Comparison of ENCODE assay signal across 8 mouse cellular contexts in genomic region chr2:93461869-93462714, GRCm38 (mm10). TPM values are rescaled to one million over a fixed set of nuclear protein-coding genes. Genes with fewer than 3 reads are reported as not detected.
DNase-seq lines count a peak whose midpoint lies in the region; ATAC-seq and TF ChIP-seq lines count a peak whose summit lies in the region.

No protein-coding gene starts in this region.

- peak overlapping the region; percentile 55 for H3K4me3 ChIP-seq in embryonic facial prominence, embryonic 13.5 days
- peak overlapping the region; percentile 71 for H3K4me3 ChIP-seq in kidney, adult 2 months (ENCODE audit: insufficient read depth, low read depth, low read length)
- H3K4me3 ChIP-seq in limb, embryonic 12.5 days (replicated peaks) = peak overlapping the region; percentile 50
- peak overlapping the region; percentile 30 for H3K4me3 ChIP-seq in midbrain, embryonic 14.5 days (replicated peaks; ENCODE audit: low read depth, low read length)

- WGBS in embryonic facial prominence, embryonic 13.5 days = 1% methylated on average over 40 of the region's 41 CpGs
- 2% methylated on average over 41 of the region's 41 CpGs for WGBS in kidney, adult 2 months
- WGBS in limb, embryonic 12.5 days = 1% methylated on average over 41 of the region's 41 CpGs
- 2% methylated on average over 41 of the region's 41 CpGs for WGBS in midbrain, embryonic 14.5 days

- no peaks in the 10 kb centered on the region for H3K27me3 ChIP-seq in embryonic facial prominence, embryonic 13.5 days
- no peaks in the 10 kb centered on the region for H3K27me3 ChIP-seq in kidney, adult 2 months (replicated peaks; ENCODE audit: control insufficient read depth, insufficient read depth, low read length)
- H3K27me3 ChIP-seq in limb, embryonic 12.5 days = peaks cover 26% of the 10 kb centered on the region; the same call in 1 of the 2 replicates
- peaks cover 22% of the 10 kb centered on the region; the same call in 1 of the 2 replicates for H3K27me3 ChIP-seq in midbrain, embryonic 14.5 days (ENCODE audit: control insufficient read depth, insufficient read depth, low read length)

- peak; percentile 95 for DNase-seq in 416B (ENCODE audit: low read depth)
- DNase-seq in adrenal gland, postnatal 4 days (ENCODE audit: low spot score in 2 of 2) = peak; percentile 89 to 96
- peak; percentile 98 to 99 for DNase-seq in heart, adult 18-20 months
- peak; percentile 99 for DNase-seq in kidney, adult 2 months
- peak; percentile 86 for DNase-seq in midbrain, embryonic 14.5 days
- peak; percentile 99 for DNase-seq in spleen, adult 12 weeks (ENCODE audit: low spot score)

- no peak for TF ChIP-seq CTCF in kidney, adult 2 months (conservative IDR thresholded peaks at IDR 0.05; ENCODE audit: insufficient read depth, insufficient read length, low read depth, low read length)

- peak overlapping the region; percentile 72 for H3K9ac ChIP-seq in embryonic facial prominence, embryonic 13.5 days
- peak overlapping the region; percentile 54 for H3K9ac ChIP-seq in limb, embryonic 12.5 days (replicated peaks)
- peak overlapping the region; percentile 26; the same call in 1 of the 2 replicates for H3K9ac ChIP-seq in midbrain, embryonic 14.5 days (replicated peaks; ENCODE audit: low read length)

- no peaks in the 10 kb centered on the region for H3K36me3 ChIP-seq in embryonic facial prominence, embryonic 13.5 days
- no peaks in the 10 kb centered on the region for H3K36me3 ChIP-seq in kidney, adult 2 months (ENCODE audit: control insufficient read depth, insufficient read depth, low read length)
- H3K36me3 ChIP-seq in limb, embryonic 12.5 days = no peaks in the 10 kb centered on the region
- H3K36me3 ChIP-seq in midbrain, embryonic 14.5 days (ENCODE audit: control insufficient read depth, insufficient read depth, low read length) = no peaks in the 10 kb centered on the region

- H3K27ac ChIP-seq in embryonic facial prominence, embryonic 13.5 days = peak overlapping the region; percentile 77; the same call in 1 of the 2 replicates
- peak overlapping the region; percentile 90 for H3K27ac ChIP-seq in kidney, adult 2 months (ENCODE audit: insufficient read depth, low read depth, low read length)
- H3K27ac ChIP-seq in limb, embryonic 12.5 days = peak overlapping the region; percentile 64; the same call in 1 of the 2 replicates
- no peak overlapping the region for H3K27ac ChIP-seq in midbrain, embryonic 14.5 days (replicated peaks; ENCODE audit: low read depth, low read length)

- peak; percentile 85 for ATAC-seq in embryonic facial prominence, embryonic 13.5 days (ENCODE audit: insufficient number of reproducible peaks, insufficient read depth, low FRiP score, low TSS enrichment, low read depth)
- ATAC-seq in limb, embryonic 12.5 days (ENCODE audit: insufficient number of reproducible peaks, insufficient read depth, low FRiP score, low TSS enrichment, low read depth) = peak; percentile 88
- ATAC-seq in midbrain, embryonic 14.5 days (ENCODE audit: low FRiP score, low TSS enrichment) = peak; percentile 89

- no peaks in the 10 kb centered on the region for H3K9me3 ChIP-seq in embryonic facial prominence, embryonic 13.5 days
- H3K9me3 ChIP-seq in limb, embryonic 12.5 days = no peaks in the 10 kb centered on the region
- peaks cover 3% of the 10 kb centered on the region; the same call in 1 of the 2 replicates for H3K9me3 ChIP-seq in midbrain, embryonic 14.5 days (ENCODE audit: control insufficient read depth, low read length)

- TF ChIP-seq POLR2A in kidney, adult 2 months (IDR thresholded peaks at IDR 0.05; ENCODE audit: low read depth, low read length) = peak; percentile 87

- peak overlapping the region; percentile 89 for H3K4me2 ChIP-seq in embryonic facial prominence, embryonic 13.5 days
- peak overlapping the region; percentile 89 for H3K4me2 ChIP-seq in limb, embryonic 12.5 days
- H3K4me2 ChIP-seq in midbrain, embryonic 14.5 days (ENCODE audit: low read length) = peak overlapping the region; percentile 60

- peaks cover 33% of the 10 kb centered on the region for H3K4me1 ChIP-seq in embryonic facial prominence, embryonic 13.5 days
- H3K4me1 ChIP-seq in kidney, adult 2 months (ENCODE audit: control insufficient read depth, insufficient read depth, low read length) = peaks cover 30% of the 10 kb centered on the region
- peaks cover 16% of the 10 kb centered on the region for H3K4me1 ChIP-seq in limb, embryonic 12.5 days (replicated peaks)
- H3K4me1 ChIP-seq in midbrain, embryonic 14.5 days (ENCODE audit: control insufficient read depth, insufficient read depth, low read length) = peaks cover 13% of the 10 kb centered on the region

RNA-seq across cellular contexts. Expression of gene Cd82, which starts 0.8 kb away (rescaled TPM):
- 10 to 100 TPM; 68.7 to 73.7 TPM for total RNA-seq in adrenal gland, postnatal 4 days (2021)
- polyA plus RNA-seq in embryonic facial prominence, embryonic 13.5 days (2015; fragmentation: Nextera tagmentation; extraction: Ambion mirVana) = 34.8 and 40.4 TPM in 2 replicates
- total RNA-seq in heart, adult 18-20 months (2021) = 10 to 100 TPM; 13.8 to 23.8 TPM
- polyA plus RNA-seq in kidney, adult 2 months (2012; rRNA removed) = 200 and 223 TPM in 2 replicates
- 13.8 and 15.8 TPM in 2 replicates for polyA plus RNA-seq in limb, embryonic 12.5 days (2016; fragmentation: Nextera tagmentation; extraction: Ambion mirVana)
- 12.6 and 14.1 TPM in 2 replicates for polyA plus RNA-seq in midbrain, embryonic 14.5 days (2014; fragmentation: Nextera tagmentation; extraction: Ambion mirVana)
